Comparison of ENCODE assay signal across 8 mouse cellular contexts in the genomic region with DNA sequence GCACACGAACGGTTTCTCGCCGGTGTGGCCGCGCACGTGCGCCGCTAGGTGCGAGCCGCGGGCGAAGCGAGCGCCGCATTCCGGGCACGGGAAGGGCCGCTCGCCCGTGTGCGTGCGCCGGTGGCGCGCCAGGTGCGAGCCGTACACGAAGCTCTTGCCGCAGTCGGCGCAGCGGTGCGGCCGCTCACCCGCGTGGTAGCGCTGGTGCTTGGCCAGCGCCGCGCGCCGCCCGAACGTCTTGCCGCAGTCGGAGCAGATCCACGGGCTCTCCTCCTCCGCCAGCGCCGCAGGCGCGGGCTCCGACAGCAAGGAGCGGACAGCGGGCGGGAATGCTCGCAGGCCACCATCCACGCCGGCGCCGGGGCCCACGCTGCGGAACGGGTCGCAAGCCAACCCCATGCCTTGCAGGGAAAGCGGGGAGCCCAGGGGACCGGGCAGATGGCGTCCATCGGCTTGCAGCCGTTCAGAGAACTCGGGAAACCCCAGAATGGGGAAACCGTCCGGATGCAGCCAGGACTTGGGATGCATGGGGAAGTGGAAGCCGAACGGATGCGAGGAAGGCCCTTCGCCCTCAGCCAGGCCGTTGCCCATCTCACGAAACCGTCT. TPM values are rescaled to one million over a fixed set of nuclear protein-coding genes. Genes with fewer than 3 reads are reported as not detected.
DNase-seq lines count a peak whose midpoint lies in the region; ATAC-seq lines count a peak whose summit lies in the region.

No protein-coding gene starts in this region.

- no peak overlapping the region for H3K27ac ChIP-seq in heart, embryonic 14.5 days (replicated peaks in 1 of 2; ENCODE audit: control insufficient read depth in 1 of 2, insufficient read depth in 1 of 2, low read depth in 2 of 2, low read length in 2 of 2)
- no peak overlapping the region for H3K27ac ChIP-seq in embryonic facial prominence, embryonic 14.5 days (replicated peaks; ENCODE audit: low read depth, low read length)
- H3K27ac ChIP-seq in limb, embryonic 12.5 days = no peak overlapping the region

- no peaks in the 10 kb centered on the region for H3K9me3 ChIP-seq in heart, embryonic 14.5 days (ENCODE audit: control insufficient read depth, low read length)
- no peaks in the 10 kb centered on the region for H3K9me3 ChIP-seq in embryonic facial prominence, embryonic 14.5 days (ENCODE audit: control insufficient read depth, low read length)
- H3K9me3 ChIP-seq in limb, embryonic 12.5 days = no peaks in the 10 kb centered on the region

- H3K9ac ChIP-seq in heart, embryonic 14.5 days (ENCODE audit: low read length) = peak overlapping the region; percentile 21; the same call in 1 of the 2 replicates
- H3K9ac ChIP-seq in embryonic facial prominence, embryonic 14.5 days (ENCODE audit: low read depth, low read length) = peak overlapping the region; percentile 46
- H3K9ac ChIP-seq in limb, embryonic 12.5 days (replicated peaks) = peak overlapping the region; percentile 50

- ATAC-seq in heart, embryonic 14.5 days (ENCODE audit: insufficient number of reproducible peaks, insufficient read depth, low FRiP score, low read depth) = no peak
- peak; percentile 20; the same call in 1 of the 2 replicates for ATAC-seq in embryonic facial prominence, embryonic 14.5 days (ENCODE audit: low read depth)
- ATAC-seq in limb, embryonic 12.5 days (ENCODE audit: insufficient number of reproducible peaks, insufficient read depth, low FRiP score, low TSS enrichment, low read depth) = no peak

- DNase-seq in heart, postnatal 14 days = no peak
- DNase-seq in R1 (ENCODE audit: low read depth, low spot score) = peak; percentile 56
- DNase-seq in embryonic facial prominence, embryonic 14.5 days (ENCODE audit: low spot score) = peak; percentile 13
- DNase-seq in retina, postnatal 1 day = peak; percentile 54
- no peak for DNase-seq in thymus, postnatal 25 days
- DNase-seq in lung, postnatal 10 days = no peak

- WGBS in heart, embryonic 14.5 days = 5% methylated on average over 80 of the region's 81 CpGs
- 4% methylated on average over 35 of the region's 81 CpGs for WGBS in embryonic facial prominence, embryonic 14.5 days
- WGBS in limb, embryonic 12.5 days = 3% methylated on average over 81 of the region's 81 CpGs

- peaks cover 2 to 21% of the 10 kb centered on the region in 2 experiments; a peak in 3 of 4 replicates for H3K4me1 ChIP-seq in heart, embryonic 14.5 days (ENCODE audit: control insufficient read depth in 2 of 2, insufficient read depth in 2 of 2, low read length in 2 of 2)
- H3K4me1 ChIP-seq in embryonic facial prominence, embryonic 14.5 days (ENCODE audit: control insufficient read depth, insufficient read depth, low read length) = peaks cover 5% of the 10 kb centered on the region; the same call in 1 of the 2 replicates
- H3K4me1 ChIP-seq in limb, embryonic 12.5 days (replicated peaks) = peaks cover 25% of the 10 kb centered on the region

- H3K4me3 ChIP-seq in heart, embryonic 14.5 days (ENCODE audit: control insufficient read depth in 1 of 2, insufficient read depth in 1 of 2, low read depth in 1 of 2, low read length in 2 of 2) = peak overlapping the region; percentile 29 to 46
- peak overlapping the region; percentile 42 for H3K4me3 ChIP-seq in embryonic facial prominence, embryonic 14.5 days (ENCODE audit: low read depth, low read length)
- H3K4me3 ChIP-seq in limb, embryonic 12.5 days (replicated peaks) = peak overlapping the region; percentile 46

- intact Hi-C loops in heart, postnatal 14 days (cut with DNase I) = no loop called here

- peaks cover 77% of the 10 kb centered on the region for H3K27me3 ChIP-seq in heart, embryonic 14.5 days (ENCODE audit: control insufficient read depth, insufficient read depth, low read length)
- H3K27me3 ChIP-seq in embryonic facial prominence, embryonic 14.5 days (replicated peaks; ENCODE audit: control insufficient read depth, insufficient read depth, low read length) = peaks cover 68% of the 10 kb centered on the region
- peaks cover 89% of the 10 kb centered on the region for H3K27me3 ChIP-seq in limb, embryonic 12.5 days

- peak overlapping the region; percentile 80 for H3K4me2 ChIP-seq in heart, embryonic 14.5 days (ENCODE audit: low read length)
- peak overlapping the region; percentile 79 for H3K4me2 ChIP-seq in embryonic facial prominence, embryonic 14.5 days (ENCODE audit: low read depth, low read length)
- peak overlapping the region; percentile 80 for H3K4me2 ChIP-seq in limb, embryonic 12.5 days

- H3K36me3 ChIP-seq in heart, embryonic 14.5 days (ENCODE audit: control insufficient read depth, insufficient read depth, low read length) = peaks cover 20% of the 10 kb centered on the region
- peaks cover 70% of the 10 kb centered on the region for H3K36me3 ChIP-seq in embryonic facial prominence, embryonic 14.5 days (ENCODE audit: control insufficient read depth, insufficient read depth, low read length)
- H3K36me3 ChIP-seq in limb, embryonic 12.5 days = peaks cover 78% of the 10 kb centered on the region

RNA-seq across cellular contexts. Expression of a gene that starts 15.8 kb away (rescaled TPM):
- 1.1 and 1.6 TPM in 2 replicates for polyA plus RNA-seq in heart, embryonic 14.5 days (2014; fragmentation: Nextera tagmentation; extraction: Ambion mirVana)
- 1 to 10 TPM; 4.0 to 5.5 TPM for total RNA-seq in heart, postnatal 14 days (2021)
- polyA plus RNA-seq in embryonic facial prominence, embryonic 14.5 days (2014; fragmentation: Nextera tagmentation; extraction: Ambion mirVana) = 1.4 and 2.1 TPM in 2 replicates
- 8.5 and 11.0 TPM in 2 replicates for polyA plus RNA-seq in limb, embryonic 12.5 days (2016; fragmentation: Nextera tagmentation; extraction: Ambion mirVana)

RNA-seq across cellular contexts. Expression of a gene that starts 19.0 kb away (rescaled TPM):
- polyA plus RNA-seq in heart, embryonic 14.5 days (2014; fragmentation: Nextera tagmentation; extraction: Ambion mirVana) = 9.4 and 9.7 TPM in 2 replicates
- 10 to 100 TPM; 11.3 to 11.8 TPM for total RNA-seq in heart, postnatal 14 days (2021)
- 16.1 and 16.6 TPM in 2 replicates for polyA plus RNA-seq in embryonic facial prominence, embryonic 14.5 days (2014; fragmentation: Nextera tagmentation; extraction: Ambion mirVana)
- 25.1 and 26.1 TPM in 2 replicates for polyA plus RNA-seq in limb, embryonic 12.5 days (2016; fragmentation: Nextera tagmentation; extraction: Ambion mirVana)

RNA-seq across cellular contexts. Expression of a gene that starts 27.3 kb away (rescaled TPM):
- not detected in 2 replicates for polyA plus RNA-seq in heart, embryonic 14.5 days (2014; fragmentation: Nextera tagmentation; extraction: Ambion mirVana)
- not detected for total RNA-seq in heart, postnatal 14 days (2021)
- not detected in 2 replicates for polyA plus RNA-seq in embryonic facial prominence, embryonic 14.5 days (2014; fragmentation: Nextera tagmentation; extraction: Ambion mirVana)
- polyA plus RNA-seq in limb, embryonic 12.5 days (2016; fragmentation: Nextera tagmentation; extraction: Ambion mirVana) = not detected in 2 replicates

RNA-seq across cellular contexts. Expression of a gene that starts 39.4 kb away (rescaled TPM):
- 0.07 TPM in 1 of 2 replicates, not detected in the other for polyA plus RNA-seq in heart, embryonic 14.5 days (2014; fragmentation: Nextera tagmentation; extraction: Ambion mirVana)
- total RNA-seq in heart, postnatal 14 days (2021) = under 1 TPM; 0.32 to 0.38 TPM
- polyA plus RNA-seq in embryonic facial prominence, embryonic 14.5 days (2014; fragmentation: Nextera tagmentation; extraction: Ambion mirVana) = 0.17 and 0.46 TPM in 2 replicates
- polyA plus RNA-seq in limb, embryonic 12.5 days (2016; fragmentation: Nextera tagmentation; extraction: Ambion mirVana) = 0.12 and 0.18 TPM in 2 replicates

Comparison
In these comparisons a context has a peak if more than half of its experiments do, and no peak if none do; other contexts are left out.
1. DNase-seq: peak in R1 (single experiment), embryonic facial prominence, embryonic 14.5 days (single experiment) and retina, postnatal 1 day (single experiment); none in heart, postnatal 14 days (0 of 2), thymus, postnatal 25 days (single experiment) and lung, postnatal 10 days (single experiment).
2. Peak in every context shown above with its lines, with median percentiles within 50 percentile points of each other: H3K4me2 ChIP-seq, H3K4me3 ChIP-seq and H3K9ac ChIP-seq.